Mouse (Mus musculus): ENCODE results near the gene Lama5.

Gene Lama5

GRCm38 (mm10) chr2:180254436-180255209 is 29.0 kb upstream of the Lama5 start:
- DNase-seq: no peak

DNA sequence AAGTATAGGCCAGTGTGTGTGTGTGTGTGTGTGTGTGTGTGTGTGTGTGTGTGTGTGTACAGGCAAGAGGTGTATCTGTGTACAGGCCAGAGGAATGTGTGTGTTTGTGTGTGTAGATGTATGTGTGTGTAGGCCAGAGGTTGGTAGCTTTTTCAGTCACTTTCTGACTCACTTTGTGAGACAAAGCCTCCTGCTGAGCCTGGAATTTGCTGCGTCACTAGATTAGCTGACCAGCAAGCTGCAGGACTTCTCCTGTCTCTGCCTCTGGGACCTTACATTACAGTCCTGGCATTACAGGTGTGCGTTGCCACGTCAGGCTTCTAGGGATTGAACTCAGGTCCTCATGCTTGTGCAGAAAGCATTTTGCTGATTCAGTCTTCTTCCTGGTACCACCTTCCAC is 26.2 kb upstream of the Lama5 start:
- no peak for DNase-seq

- DNase-seq: peak; percentile 86
Observed at GRCm38 (mm10) chr2:180250930-180251611, 25.4 kb upstream of the Lama5 start.

- no peak for DNase-seq
Observed at GRCm38 (mm10) chr2:180248947-180249660, 23.4 kb upstream of the Lama5 start.

GRCm38 (mm10) chr2:180247916-180248315 is 22.3 kb upstream of the Lama5 start:
- DNase-seq: no peak

GRCm38 (mm10) chr2:180243108-180243507 is 17.4 kb upstream of the Lama5 start:
- DNase-seq: peak; percentile 76

DNA sequence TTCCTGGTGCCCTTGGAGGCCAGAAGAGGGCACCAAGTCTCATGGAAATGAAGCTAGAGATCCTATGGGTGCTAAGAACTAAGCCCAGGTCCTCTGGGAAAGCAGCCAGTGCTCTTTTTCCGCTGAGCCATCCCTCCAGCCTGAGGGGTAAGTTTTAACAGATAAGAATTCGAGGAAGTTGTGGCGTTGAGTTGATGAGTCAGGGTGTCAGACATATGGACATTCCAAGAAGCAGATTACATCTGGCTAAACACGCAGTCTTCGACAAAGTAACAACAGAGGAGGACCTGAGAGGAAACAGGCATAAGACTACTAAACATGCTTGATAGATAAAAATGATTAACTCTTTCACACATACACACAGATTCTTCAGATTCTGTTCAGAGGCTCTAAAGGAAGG is 12.9 kb upstream of the Lama5 start:
- DNase-seq: no peak

GRCm38 (mm10) chr2:180237601-180238345 is 12.1 kb upstream of the Lama5 start:
- DNase-seq: no peak

DNA sequence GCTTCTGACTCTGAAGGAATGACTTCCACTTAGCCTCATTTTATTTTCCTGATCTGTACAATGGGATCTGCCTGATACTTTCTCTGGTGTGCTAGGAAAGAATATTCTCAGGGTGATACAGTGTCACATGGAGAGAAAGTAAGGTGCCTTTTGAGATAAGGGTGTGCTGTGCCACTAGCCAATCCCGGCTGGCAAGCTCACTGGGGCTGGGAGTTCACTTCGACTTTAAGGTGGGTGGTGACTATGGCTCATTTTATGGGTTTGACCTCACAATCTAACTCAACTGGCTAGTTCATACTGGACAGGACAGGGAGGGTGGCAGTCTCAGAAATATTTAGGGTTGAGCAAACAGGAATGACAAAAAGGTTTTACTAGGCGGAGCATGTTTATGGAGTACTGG is 11.3 kb upstream of the Lama5 start:
- no peak for DNase-seq

GRCm38 (mm10) chr2:180236500-180236899 is 10.8 kb upstream of the Lama5 start:
- no peak for DNase-seq

DNA sequence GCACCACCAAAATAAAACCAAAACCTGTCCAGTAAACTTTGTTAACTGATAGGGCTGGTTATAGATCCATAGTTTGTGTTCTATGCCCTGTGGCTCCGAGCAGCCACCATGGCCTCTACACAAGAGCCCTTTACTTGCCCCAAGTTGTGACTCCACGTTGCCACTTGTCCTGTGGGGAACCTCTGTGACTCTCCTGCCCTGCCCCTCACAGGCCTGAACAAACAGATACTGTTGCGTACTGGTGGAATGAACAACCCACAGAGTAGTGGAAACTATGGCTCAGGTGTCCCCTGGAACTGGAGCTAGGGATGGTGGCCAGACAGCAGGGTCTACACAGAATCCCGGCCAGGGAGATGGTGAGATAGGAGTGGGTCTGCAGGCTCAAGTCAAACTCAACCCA is 10.1 kb upstream of the Lama5 start:
- no peak for DNase-seq

DNA sequence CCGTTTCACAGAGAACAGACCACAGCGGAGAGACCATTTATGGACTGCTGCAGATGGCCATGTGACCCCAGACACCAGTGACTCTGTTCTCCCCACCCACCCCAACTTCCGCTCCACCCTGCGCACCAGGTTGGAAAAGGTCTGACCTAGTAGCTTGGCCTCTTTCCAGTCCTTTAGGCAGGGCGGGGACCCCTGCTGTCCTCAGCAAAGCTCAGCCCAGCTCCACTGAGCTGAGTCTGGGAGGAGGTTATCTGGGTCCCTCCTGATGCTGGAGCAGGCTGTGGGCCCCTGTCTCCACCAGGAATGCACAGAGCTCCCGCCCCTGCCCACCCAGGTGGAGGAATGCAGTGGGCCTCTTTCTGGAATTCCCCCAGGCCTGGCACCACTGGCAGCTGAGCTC is 9.3 kb upstream of the Lama5 start:
- DNase-seq: peak; percentile 66

DNA sequence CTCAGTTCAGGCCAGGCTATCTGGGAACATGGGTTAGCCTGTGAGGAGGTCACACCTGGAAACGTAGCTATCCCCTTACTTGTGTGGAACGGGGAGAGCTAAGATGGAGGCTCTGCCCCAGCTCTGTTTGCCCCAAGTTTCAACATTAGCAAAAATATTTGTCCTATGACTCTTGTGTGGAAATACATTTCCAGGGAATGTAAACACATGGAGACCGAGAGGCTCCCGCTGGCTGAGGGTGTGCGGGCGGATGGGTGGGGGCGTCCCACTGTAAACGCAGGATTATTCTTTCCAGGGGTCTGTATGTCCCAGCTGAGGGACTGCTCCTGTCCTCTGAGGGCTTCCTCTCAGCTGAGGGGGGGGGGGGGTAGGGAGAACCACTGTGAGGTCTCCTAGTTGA is 8.7 kb upstream of the Lama5 start:
- DNase-seq: no peak

GRCm38 (mm10) chr2:180233101-180233904 is 7.6 kb upstream of the Lama5 start:
- DNase-seq: no peak

DNA sequence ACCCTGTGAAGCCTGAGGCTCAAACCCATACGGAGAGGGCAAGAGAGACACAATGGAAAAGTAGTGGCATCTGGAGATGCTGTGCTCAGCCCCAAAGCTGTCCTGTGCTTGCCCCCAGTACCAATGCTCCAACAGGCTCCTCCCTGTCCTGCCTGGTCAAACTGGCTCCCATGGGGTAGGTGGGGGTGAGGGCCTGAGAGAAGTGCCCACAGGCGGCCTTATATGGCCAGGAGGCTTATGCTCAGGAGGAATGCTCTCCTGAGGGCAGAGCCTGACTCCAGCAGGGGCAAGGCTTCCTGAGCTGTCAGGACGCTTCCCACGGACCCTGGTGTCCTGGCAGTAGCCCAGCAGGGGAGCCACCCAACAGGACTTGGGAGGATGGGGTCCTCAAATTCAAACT is 4.8 kb upstream of the Lama5 start:
- peak; percentile 47 for DNase-seq

DNA sequence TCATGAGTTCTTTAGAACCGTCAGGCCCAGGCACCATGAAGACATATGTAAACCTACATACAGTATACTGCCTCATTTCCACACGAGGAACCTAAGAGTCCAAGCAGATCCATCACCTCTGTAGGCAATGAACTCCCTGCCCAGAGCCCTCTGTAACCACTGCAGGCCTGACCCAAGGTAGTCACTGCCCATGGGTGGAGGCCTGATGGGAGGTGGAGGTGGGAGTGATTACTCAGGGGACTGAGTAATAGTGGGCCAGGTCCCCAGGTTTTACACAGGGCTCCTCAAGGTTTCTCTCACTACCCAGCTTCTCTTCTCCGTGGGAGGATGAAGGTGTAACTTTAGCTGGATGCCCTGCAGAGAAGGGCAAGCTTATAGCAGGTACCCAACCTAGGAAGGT is 3.5 kb upstream of the Lama5 start:
- no peak for DNase-seq

DNA sequence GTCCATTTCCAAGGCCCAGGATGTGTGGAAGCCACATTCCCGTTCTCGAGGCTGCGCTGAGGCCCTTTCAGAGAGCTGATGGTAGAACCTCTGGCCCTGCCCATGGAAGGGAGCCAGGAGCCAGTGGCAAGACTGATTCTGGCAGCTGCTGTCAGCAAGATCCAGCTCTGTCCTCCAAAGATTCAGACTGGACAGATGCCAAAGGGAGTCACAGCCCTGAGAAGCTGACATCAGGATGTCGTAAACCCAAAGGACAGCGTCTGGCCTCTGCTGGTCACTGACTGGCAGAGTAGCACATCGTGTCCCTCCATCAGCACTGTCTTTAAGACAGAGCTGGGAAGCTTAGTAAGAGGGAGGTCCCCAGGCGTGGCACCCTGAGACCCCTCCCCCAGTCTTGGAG is 2.9 kb upstream of the Lama5 start:
- peak; percentile 74 for DNase-seq

GRCm38 (mm10) chr2:180228060-180228458 is 2.4 kb upstream of the Lama5 start:
- DNase-seq: no peak

GRCm38 (mm10) chr2:180227262-180228059 is 1.8 kb upstream of the Lama5 start:
- peak; percentile 79 for DNase-seq

DNA sequence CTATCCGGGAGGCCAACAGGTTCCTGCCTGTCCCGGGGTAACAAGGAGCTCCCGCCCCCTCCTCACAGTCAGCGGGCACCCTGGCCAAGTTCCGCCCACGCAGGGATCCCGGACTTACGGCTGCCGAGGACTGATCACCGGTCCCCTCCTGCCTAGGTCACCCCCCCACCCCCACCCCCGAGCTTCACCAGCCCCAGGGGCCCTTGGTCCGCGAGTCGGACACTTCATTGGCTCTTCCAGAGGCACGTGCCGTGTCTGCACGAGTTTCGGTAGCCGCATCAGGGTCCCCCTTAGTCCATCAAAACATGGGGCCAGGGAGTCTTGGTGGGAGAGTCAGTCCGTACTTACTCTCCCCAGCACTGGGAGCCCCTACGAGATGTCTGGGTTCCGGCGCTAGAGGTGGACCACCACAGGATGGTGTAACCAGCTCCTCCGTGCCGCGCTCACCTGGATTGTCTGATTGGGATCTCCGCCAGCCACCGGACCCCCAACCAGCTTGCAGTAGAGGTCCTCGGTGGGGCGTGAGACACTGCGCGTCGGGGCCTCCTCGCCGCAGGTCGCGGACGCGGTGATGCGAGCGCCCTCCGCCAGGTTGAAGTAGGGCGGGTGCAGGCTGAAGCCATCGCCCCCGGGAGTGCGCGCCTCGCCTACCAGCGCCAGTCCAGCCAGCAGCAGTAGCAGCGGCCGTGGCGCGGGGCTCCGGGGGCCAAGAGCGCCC is 456 bp downstream of the Lama5 start:
- DNase-seq: peak; percentile 63

DNA sequence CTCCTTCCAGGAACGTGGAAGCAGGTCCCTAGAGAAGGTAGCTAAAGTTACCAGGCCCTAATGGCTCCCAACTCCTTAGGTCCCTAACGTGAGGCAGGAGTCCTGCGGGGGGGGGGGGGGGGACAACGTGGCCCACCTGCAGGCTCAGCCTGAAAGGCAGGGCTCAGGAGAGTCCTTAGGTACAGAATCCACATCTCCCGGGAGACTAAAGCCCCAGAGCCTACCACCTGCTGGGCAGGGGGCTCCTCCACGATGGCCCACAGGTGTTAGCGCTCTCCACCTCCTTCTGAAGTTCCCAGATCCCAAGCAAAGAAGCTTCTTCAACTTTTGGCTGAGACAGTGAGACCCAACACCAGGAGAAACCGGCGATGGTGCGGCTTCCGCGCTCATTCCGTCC is 1.0 kb downstream of the Lama5 start:
- no peak for DNase-seq

Data from lung, postnatal 36 days (tissue).